Mouse (Mus musculus): ENCODE data around the gene Znrf1. TPM values are rescaled to one million over a fixed set of nuclear protein-coding genes. Genes with fewer than 3 reads are reported as not detected.
A peak's percentile ranks its signal among the peaks of the same experiment; 100 is the strongest.

Znrf1 gene
- polyA plus RNA-seq, 1 experiment = 43.8 TPM

DNA sequence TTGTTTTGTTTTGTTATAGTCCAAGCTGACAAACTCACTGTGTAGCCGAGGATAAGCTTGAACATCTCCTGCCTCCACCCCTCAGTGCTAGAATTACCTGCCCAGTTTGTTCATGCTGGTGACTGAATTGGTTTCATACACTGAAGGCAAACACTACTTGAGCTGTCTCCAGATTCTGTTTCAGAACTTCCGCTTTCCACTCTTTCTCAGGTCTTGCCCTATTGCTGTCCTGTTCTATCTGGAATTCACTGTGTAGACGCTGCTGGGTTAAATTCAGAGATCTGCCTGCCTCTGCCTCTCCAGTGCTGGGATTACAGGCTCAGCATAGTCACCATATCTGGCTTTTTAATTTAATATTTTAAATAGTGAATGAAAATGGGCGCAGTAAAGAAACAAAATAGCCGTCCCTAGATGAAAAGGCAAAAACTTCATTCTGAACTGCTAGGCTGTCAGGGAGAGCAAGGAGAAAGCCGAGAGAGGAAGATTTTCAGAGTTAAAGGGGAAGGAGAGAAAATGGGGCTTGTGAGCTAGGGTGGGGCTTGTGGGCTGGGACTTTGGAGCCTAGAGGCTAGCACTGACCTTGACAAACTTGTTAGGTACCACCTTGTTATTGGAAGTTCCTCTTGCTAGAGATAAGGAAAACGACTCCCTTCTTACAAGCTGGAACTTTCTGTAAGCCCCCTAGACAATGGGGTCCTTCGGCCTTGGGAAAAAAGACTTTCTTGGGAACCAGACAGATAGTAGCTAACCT lies 9.7 kb downstream of the Znrf1 start:
- peaks cover 14% of the 10 kb centered on the region for H3K4me1 ChIP-seq (ENCODE audit: control insufficient read depth, insufficient read depth, low read length)
- H3K4me3 ChIP-seq (ENCODE audit: insufficient read depth, low read length) = no peak overlapping the region
- no peak overlapping the region for H3K27ac ChIP-seq (ENCODE audit: insufficient read depth, low read length)
- no peak for TF ChIP-seq CTCF (IDR thresholded peaks at IDR 0.05; ENCODE audit: borderline replicate concordance, insufficient read depth, low read length)
- no peak for TF ChIP-seq POLR2A (IDR thresholded peaks at IDR 0.05; ENCODE audit: low read depth, low read length)

DNA sequence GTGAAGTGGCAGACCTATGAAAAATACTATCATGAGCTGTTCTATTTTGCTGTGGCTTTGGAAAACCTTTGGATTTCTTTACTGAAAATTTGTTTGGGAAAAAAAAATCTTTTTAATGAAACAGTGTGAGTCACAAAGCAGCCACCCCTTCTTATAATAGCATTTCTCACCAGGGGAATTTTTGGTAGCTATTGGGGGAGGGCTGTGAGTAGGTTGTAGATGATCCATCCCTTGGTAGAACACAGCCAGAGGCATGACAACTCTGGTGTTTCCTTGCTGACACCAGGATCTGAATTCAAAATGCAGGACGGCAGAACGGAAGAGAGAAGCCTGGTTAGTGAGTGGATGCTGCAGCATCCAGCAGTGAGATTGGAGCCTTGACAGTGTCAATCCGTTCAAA lies 11.2 kb downstream of the Znrf1 start:
- Histone ChIP-seq H3K4me1 (ENCODE audit: control insufficient read depth, insufficient read depth, low read length) (peaks cover 14% of the 10 kb centered on the region), H3K4me3 (ENCODE audit: insufficient read depth, low read length) (no peak overlapping the region), H3K27ac (ENCODE audit: insufficient read depth, low read length) (peak overlapping the region; percentile 85; the same call in 1 of the 2 replicates)
- no peak for TF ChIP-seq CTCF (IDR thresholded peaks at IDR 0.05; ENCODE audit: borderline replicate concordance, insufficient read depth, low read length)
- TF ChIP-seq POLR2A (IDR thresholded peaks at IDR 0.05; ENCODE audit: low read depth, low read length) = no peak

DNA sequence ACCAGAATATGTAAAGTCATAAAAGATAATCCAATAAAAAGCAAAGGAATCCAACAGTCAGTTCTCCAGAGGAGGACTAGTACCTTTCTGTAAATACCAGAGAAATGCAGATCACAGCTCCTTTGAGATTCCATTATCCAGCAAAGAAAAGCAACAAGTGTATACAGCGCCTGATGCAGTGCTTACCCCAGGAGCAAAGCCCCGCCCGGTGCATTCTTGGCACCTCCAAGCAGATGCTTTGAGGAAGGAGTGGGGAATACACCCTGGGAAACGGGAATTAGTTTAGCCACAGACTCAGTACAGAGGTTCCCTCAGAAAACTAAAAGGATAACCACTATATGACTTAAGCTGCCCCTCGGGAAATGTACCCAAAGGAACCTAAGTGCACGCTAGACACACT lies 12.3 kb downstream of the Znrf1 start:
- Histone ChIP-seq H3K27ac (ENCODE audit: insufficient read depth, low read length) (no peak overlapping the region), H3K4me1 (ENCODE audit: control insufficient read depth, insufficient read depth, low read length) (peaks cover 14% of the 10 kb centered on the region), H3K4me3 (ENCODE audit: insufficient read depth, low read length) (no peak overlapping the region)
- no peak for TF ChIP-seq CTCF (IDR thresholded peaks at IDR 0.05; ENCODE audit: borderline replicate concordance, insufficient read depth, low read length)

DNA sequence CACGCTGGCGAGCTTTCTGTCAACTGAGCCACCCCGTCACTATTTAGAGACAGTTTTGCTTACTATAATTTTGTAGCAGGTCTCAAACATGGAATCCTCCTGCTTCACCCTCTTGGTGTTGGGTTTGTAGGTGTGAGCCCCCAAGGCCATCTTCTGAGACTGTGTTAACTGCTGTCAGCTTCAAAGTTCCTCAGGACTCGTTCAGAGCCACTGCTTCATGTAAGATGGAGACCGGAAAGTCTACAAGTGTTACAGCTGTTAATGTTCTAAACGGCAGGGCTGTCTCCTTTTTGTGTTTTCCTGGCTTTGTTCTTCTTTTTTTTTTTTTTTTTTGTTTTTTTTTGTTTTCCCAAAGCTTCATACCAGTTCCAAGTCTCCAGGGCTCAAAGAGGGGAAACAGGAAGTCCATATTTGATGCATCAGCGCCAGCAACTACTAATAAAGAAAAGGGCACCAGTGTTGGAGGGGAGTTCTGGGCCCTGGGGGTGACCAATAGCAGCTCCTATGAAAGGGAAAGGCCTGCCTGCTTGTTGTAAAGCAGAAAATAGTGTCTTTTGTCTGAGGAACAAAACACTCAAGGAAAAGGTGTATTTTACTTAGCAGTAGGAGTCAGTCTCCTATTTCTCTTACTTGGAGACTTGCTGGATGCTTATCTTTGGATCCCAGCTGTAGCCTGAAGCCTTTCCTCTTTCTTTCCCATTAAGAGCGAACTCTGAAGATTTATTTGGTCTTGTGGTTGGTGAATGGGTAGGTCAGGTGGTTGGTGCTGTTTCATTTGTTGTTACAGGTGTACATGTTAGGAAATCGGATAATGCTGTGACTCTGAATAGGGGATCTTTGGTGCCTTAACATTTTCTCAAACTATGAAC lies 14.3 kb downstream of the Znrf1 start:
- H3K4me3 ChIP-seq (ENCODE audit: insufficient read depth, low read length) = no peak overlapping the region
- peaks cover 14% of the 10 kb centered on the region for H3K4me1 ChIP-seq (ENCODE audit: control insufficient read depth, insufficient read depth, low read length)
- TF ChIP-seq CTCF (IDR thresholded peaks at IDR 0.05; ENCODE audit: borderline replicate concordance, insufficient read depth, low read length) (no peak), POLR2A (IDR thresholded peaks at IDR 0.05; ENCODE audit: low read depth, low read length) (no peak)
- H3K27ac ChIP-seq (ENCODE audit: insufficient read depth, low read length) = no peak overlapping the region

DNA sequence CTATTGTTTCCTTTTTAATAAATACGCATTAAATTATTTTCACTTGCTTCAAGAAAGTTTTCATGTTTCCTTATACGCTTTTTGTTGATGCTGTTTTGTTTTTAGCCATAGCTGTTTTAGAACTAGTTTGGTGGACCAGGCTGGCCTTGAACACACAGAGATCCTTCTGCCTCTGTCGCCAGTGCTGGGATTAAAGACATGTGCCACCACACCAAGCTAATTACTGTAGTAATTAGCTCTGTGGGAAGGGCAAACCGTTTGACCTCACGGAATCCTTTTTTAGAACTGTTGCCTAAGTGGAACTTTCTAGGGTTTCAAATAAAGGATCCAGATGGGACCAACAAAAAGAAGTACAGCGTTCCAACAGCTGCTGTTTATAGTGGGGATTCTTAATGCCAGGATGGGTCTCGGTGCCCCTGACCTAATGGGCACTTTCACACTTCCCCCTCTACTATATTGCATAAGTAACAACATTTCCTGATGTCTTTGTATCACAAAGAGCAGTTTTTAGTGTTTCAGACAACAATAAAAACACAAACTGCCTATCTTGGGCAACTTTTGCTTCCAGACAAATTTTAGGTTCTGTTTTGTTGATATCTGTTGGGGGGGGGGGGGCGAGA lies 15.7 kb downstream of the Znrf1 start:
- no peak overlapping the region for H3K4me3 ChIP-seq (ENCODE audit: insufficient read depth, low read length)
- H3K27ac ChIP-seq (ENCODE audit: insufficient read depth, low read length) = no peak overlapping the region
- no peak for TF ChIP-seq POLR2A (IDR thresholded peaks at IDR 0.05; ENCODE audit: low read depth, low read length)
- TF ChIP-seq CTCF (IDR thresholded peaks at IDR 0.05; ENCODE audit: borderline replicate concordance, insufficient read depth, low read length) = no peak
- peaks cover 14% of the 10 kb centered on the region for H3K4me1 ChIP-seq (ENCODE audit: control insufficient read depth, insufficient read depth, low read length)

DNA sequence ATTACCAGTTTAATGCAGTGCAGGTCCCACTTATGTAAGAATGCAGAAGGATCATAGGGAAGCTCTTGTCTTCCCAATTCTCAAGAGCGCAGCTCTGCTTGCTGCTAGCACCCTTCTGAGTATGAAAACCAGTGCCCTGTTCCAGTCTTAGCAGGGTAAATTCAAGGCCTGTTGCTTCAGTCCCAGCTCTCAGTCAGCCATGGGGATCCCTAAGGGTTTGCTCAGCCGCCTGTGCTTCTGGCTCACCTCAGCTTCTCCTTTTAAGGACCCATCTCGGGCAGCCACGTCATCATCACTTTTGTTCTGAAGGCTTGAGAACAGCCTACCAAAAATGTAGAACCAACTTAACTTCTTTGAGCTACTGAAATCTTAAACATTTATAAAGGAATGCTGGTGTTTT lies 25.9 kb downstream of the Znrf1 start:
- no peak overlapping the region for H3K4me3 ChIP-seq (ENCODE audit: insufficient read depth, low read length)
- TF ChIP-seq CTCF (IDR thresholded peaks at IDR 0.05; ENCODE audit: borderline replicate concordance, insufficient read depth, low read length) = no peak
- no peak for TF ChIP-seq POLR2A (IDR thresholded peaks at IDR 0.05; ENCODE audit: low read depth, low read length)
- H3K27ac ChIP-seq (ENCODE audit: insufficient read depth, low read length) = no peak overlapping the region
- H3K4me1 ChIP-seq (ENCODE audit: control insufficient read depth, insufficient read depth, low read length) = peaks cover 3% of the 10 kb centered on the region; the same call in 1 of the 2 replicates

DNA sequence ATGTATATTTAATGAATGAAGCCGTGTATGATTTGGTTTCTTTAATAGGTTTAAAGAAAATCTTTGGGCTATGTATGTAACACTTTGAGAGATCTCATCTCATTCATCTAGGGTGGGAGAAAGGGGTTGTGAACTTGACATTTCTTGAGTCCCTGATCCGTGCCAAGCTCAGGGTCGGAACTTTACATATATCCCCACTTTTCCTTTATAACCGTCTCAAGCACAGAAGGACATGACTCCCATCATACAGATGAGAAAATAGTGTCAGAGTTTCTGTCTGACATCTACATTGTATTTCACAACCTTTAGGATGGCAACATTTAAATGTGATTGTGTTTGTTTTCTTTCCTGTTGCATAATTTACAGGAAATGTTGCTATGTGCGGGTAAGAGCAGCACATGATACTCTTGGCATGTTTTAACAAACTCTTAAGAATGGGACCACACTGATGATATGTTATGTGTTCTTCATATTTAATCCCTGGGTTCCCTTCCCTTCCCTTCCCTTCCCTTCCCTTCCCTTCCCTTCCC lies 26.4 kb downstream of the Znrf1 start:
- Histone ChIP-seq H3K4me3 (ENCODE audit: insufficient read depth, low read length) (no peak overlapping the region), H3K4me1 (ENCODE audit: control insufficient read depth, insufficient read depth, low read length) (peaks cover 3% of the 10 kb centered on the region; the same call in 1 of the 2 replicates), H3K27ac (ENCODE audit: insufficient read depth, low read length) (no peak overlapping the region)
- TF ChIP-seq CTCF (IDR thresholded peaks at IDR 0.05; ENCODE audit: borderline replicate concordance, insufficient read depth, low read length) (no peak), POLR2A (IDR thresholded peaks at IDR 0.05; ENCODE audit: low read depth, low read length) (no peak)

DNA sequence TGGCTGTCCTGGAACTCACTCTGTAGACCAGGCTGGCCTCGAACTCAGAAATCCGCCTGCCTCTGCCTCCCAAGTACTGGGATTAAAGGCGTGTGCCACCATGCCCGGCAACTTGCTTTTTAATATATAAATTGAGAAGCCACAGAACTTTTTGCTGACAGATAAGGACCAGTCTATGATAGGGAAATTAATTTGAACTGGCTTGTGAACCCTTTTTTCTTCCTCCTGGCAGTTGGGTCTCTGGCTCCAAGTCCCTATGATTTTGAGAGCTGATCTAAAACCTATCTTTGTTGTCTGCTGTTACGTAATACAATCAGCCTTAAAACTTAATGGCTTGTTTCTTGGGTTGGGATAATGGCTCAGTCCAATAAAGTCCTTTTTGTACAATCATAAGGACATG lies 27.2 kb downstream of the Znrf1 start:
- H3K27ac ChIP-seq (ENCODE audit: insufficient read depth, low read length) = no peak overlapping the region
- no peak overlapping the region for H3K4me3 ChIP-seq (ENCODE audit: insufficient read depth, low read length)
- TF ChIP-seq POLR2A (IDR thresholded peaks at IDR 0.05; ENCODE audit: low read depth, low read length) (no peak), CTCF (IDR thresholded peaks at IDR 0.05; ENCODE audit: borderline replicate concordance, insufficient read depth, low read length) (no peak)
- H3K4me1 ChIP-seq (ENCODE audit: control insufficient read depth, insufficient read depth, low read length) = peaks cover 5% of the 10 kb centered on the region; the same call in 1 of the 2 replicates

DNA sequence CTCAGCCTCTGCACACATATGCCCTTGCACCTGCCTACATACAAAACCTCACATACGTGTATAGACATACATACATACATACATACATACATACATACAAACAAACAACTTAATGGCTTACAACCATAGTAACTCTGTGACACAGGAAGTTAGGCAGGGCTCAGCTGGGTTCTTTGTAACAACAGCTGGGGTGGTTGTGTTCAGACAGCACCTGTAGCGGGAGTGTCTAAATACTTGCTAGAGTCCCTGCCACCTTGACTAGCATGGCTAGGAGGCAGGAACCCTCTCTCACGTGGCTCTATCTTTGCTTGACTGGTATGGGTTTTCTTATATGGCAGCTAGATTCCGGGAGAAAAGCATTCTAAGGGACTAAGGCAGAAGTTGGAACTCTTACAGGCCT lies 27.8 kb downstream of the Znrf1 start:
- TF ChIP-seq POLR2A (IDR thresholded peaks at IDR 0.05; ENCODE audit: low read depth, low read length) (no peak), CTCF (IDR thresholded peaks at IDR 0.05; ENCODE audit: borderline replicate concordance, insufficient read depth, low read length) (no peak)
- H3K4me3 ChIP-seq (ENCODE audit: insufficient read depth, low read length) = no peak overlapping the region
- H3K4me1 ChIP-seq (ENCODE audit: control insufficient read depth, insufficient read depth, low read length) = peaks cover 5% of the 10 kb centered on the region; the same call in 1 of the 2 replicates
- H3K27ac ChIP-seq (ENCODE audit: insufficient read depth, low read length) = no peak overlapping the region

All from embryonic fibroblast, embryonic 13.5 days (primary cell).